Mouse (Mus musculus) MEL (cell line): ENCODE results near the gene Efna4. TPM values are rescaled to one million over a fixed set of nuclear protein-coding genes. Genes with fewer than 3 reads are reported as not detected.

Source experiments
- DNase-seq: peaks from one replicate; pipeline ENCODE4 v3.0.0; 2011; ENCODE audit warnings: low read depth, low spot score
- H3K27ac ChIP-seq: 2 replicates; pipeline ENCODE4 v1.5.1; 2012; ENCODE audit warnings: low read depth, mild to moderate bottlenecking, control low read depth, low read length, moderate library complexity; ENCODE audit not compliant: control insufficient read depth
- H3K27me3 ChIP-seq, 2 experiments: fragments of 150-350 bp in 1 of 2; sonication (generic) in 1 of 2; 2 replicates each; pipeline ENCODE4 v1.6.1; 2012; ENCODE audit warnings: low read length in 2 of 2, mild to moderate bottlenecking in 2 of 2, improper control_type of control experiment in 1 of 2, moderate library complexity in 1 of 2; ENCODE audit not compliant: insufficient read depth in 2 of 2, control insufficient read depth in 1 of 2
- H3K36me3 ChIP-seq, 2 experiments: 2 replicates each; pipeline ENCODE4 v1.6.1; 2012 to 2014; ENCODE audit warnings: low read length in 2 of 2, improper control_type of control experiment in 1 of 2, inconsistent platforms in 1 of 2, mild to moderate bottlenecking in 1 of 2; ENCODE audit not compliant: insufficient read depth in 2 of 2, control insufficient read depth in 1 of 2
- H3K4me1 ChIP-seq, 2 experiments: fragments of 150-350 bp in 1 of 2; sonication (generic) in 1 of 2; 2 replicates each; pipeline ENCODE4 v1.6.1; 2012; ENCODE audit warnings: low read length in 2 of 2, improper control_type of control experiment in 1 of 2, mild to moderate bottlenecking in 1 of 2; ENCODE audit not compliant: insufficient read depth in 2 of 2, control insufficient read depth in 1 of 2
- H3K4me3 ChIP-seq, 2 experiments: fragments of 150-350 bp in 1 of 2; sonication (generic) in 1 of 2; 2 replicates each; pipeline ENCODE4 v1.5.1; 2012; ENCODE audit warnings: low read depth in 2 of 2, low read length in 2 of 2, mild to moderate bottlenecking in 2 of 2, moderate library complexity in 2 of 2, control low read depth in 1 of 2, improper control_type of control experiment in 1 of 2; ENCODE audit not compliant: control insufficient read depth in 1 of 2, insufficient read depth in 1 of 2
- H3K79me2 ChIP-seq: 2 replicates; pipeline ENCODE4 v1.6.1; 2012; ENCODE audit warnings: mild to moderate bottlenecking, low read length, moderate library complexity; ENCODE audit not compliant: control insufficient read depth, poor library complexity, insufficient read depth
- H3K9ac ChIP-seq: 2 replicates; pipeline ENCODE4 v1.6.1; 2012; ENCODE audit warnings: low read depth, mild to moderate bottlenecking, control low read depth, low read length, moderate library complexity; ENCODE audit not compliant: control insufficient read depth, poor library complexity, severe bottlenecking
- H3K9me3 ChIP-seq: fragments of 150-350 bp; sonication (generic); replicated peaks from 2 replicates; pipeline ENCODE4 v1.6.1; 2012; ENCODE audit warnings: mild to moderate bottlenecking, low read length, improper control_type of control experiment, moderate library complexity; ENCODE audit not compliant: insufficient read depth
- CHD1 ChIP-seq: IDR thresholded peaks from 2 replicates; pipeline ENCODE4 v1.6.1; 2012; ENCODE audit warnings: low read depth, mild to moderate bottlenecking, inconsistent platforms, low read length, improper control_type of control experiment
- CTCF ChIP-seq, 3 experiments: IDR thresholded peaks in 2 of 3; conservative IDR thresholded peaks in 1 of 3; 2 replicates each; pipeline ENCODE4 v1.5.1; 2011 to 2012; ENCODE audit warnings: low read length in 3 of 3, low read depth in 2 of 3, mild to moderate bottlenecking in 2 of 3, improper control_type of control experiment in 1 of 3, inconsistent platforms in 1 of 3, mixed read lengths in 1 of 3, moderate library complexity in 1 of 3; ENCODE audit not compliant: control insufficient read depth in 1 of 3, insufficient read depth in 1 of 3, poor library complexity in 1 of 3, severe bottlenecking in 1 of 3
- HCFC1 ChIP-seq: IDR thresholded peaks from 2 replicates; pipeline ENCODE4 v1.6.1; 2012; ENCODE audit warnings: low read depth, mild to moderate bottlenecking, inconsistent platforms, low read length, improper control_type of control experiment, moderate library complexity
- KAT2A ChIP-seq: conservative IDR thresholded peaks from 2 replicates; pipeline ENCODE4 v1.6.1; 2012; ENCODE audit warnings: low read depth, low read length, improper control_type of control experiment, inconsistent platforms
- MAX ChIP-seq: IDR thresholded peaks from 2 replicates; pipeline ENCODE4 v1.6.1; 2011; ENCODE audit warnings: low read length, improper control_type of control experiment
- MYB ChIP-seq: IDR thresholded peaks from 2 replicates; pipeline ENCODE4 v1.6.1; 2011; ENCODE audit warnings: mild to moderate bottlenecking, low read depth, low read length, improper control_type of control experiment
- NELFE ChIP-seq: IDR thresholded peaks from 2 replicates; pipeline ENCODE4 v1.6.1; 2011; ENCODE audit warnings: low read depth, low read length, improper control_type of control experiment
- POLR2AphosphoS5 ChIP-seq: IDR thresholded peaks from 2 replicates; pipeline ENCODE4 v1.6.1; 2012; ENCODE audit warnings: low read depth, borderline replicate concordance, mild to moderate bottlenecking, inconsistent platforms, low read length, moderate library complexity, mixed read lengths
- TAL1 ChIP-seq: IDR thresholded peaks from 2 replicates; pipeline ENCODE4 v1.6.1; 2012; ENCODE audit warnings: mild to moderate bottlenecking, inconsistent platforms, low read length, moderate library complexity, mixed read lengths
- USF1 ChIP-seq: IDR thresholded peaks from 2 replicates; pipeline ENCODE4 v1.6.1; 2014; ENCODE audit warnings: low read depth, mild to moderate bottlenecking, inconsistent platforms, low read length, improper control_type of control experiment, moderate library complexity
- USF2 ChIP-seq, 2 experiments: IDR thresholded peaks; 2 replicates each; pipeline ENCODE4 v1.6.1; 2011 to 2012; ENCODE audit warnings: improper control_type of control experiment in 2 of 2, low read length in 2 of 2, borderline replicate concordance in 1 of 2, inconsistent platforms in 1 of 2, low read depth in 1 of 2, mild to moderate bottlenecking in 1 of 2; ENCODE audit not compliant: insufficient read depth in 1 of 2
- ZC3H11A ChIP-seq: IDR thresholded peaks from 2 replicates; pipeline ENCODE4 v1.6.1; 2012; ENCODE audit warnings: low read depth, mild to moderate bottlenecking, inconsistent platforms, low read length, improper control_type of control experiment
- ZKSCAN1 ChIP-seq: IDR thresholded peaks from 2 replicates; pipeline ENCODE4 v1.6.1; 2012; ENCODE audit warnings: low read depth, mild to moderate bottlenecking, inconsistent platforms, low read length, improper control_type of control experiment, moderate library complexity
- ZNF384 ChIP-seq: IDR thresholded peaks from 2 replicates; pipeline ENCODE4 v1.6.1; 2012; ENCODE audit warnings: low read depth, mild to moderate bottlenecking, inconsistent platforms, low read length, improper control_type of control experiment
- polyA plus RNA-seq, 2 experiments: library from polyadenylated mRNA; stranded (reverse) in 1 of 2; unstranded in 1 of 2; fragments of >175 nt in 1 of 2; fragments of >200 nt in 1 of 2; gene quantifications; 2 replicates each; pipeline versions ENCODE4 v1.2.1 to v1.2.4; 2012; ENCODE audit warnings: low replicate concordance in 2 of 2, low read depth in 1 of 2; ENCODE audit not compliant: insufficient read length in 2 of 2, insufficient read depth in 1 of 2, missing spikeins in 1 of 2
- total RNA-seq: library from RNA; depleted of rRNA; stranded (reverse); fragments of 300-350 nt; gene quantifications from 2 replicates; pipeline ENCODE4 v1.2.3, GENCODE M21; 2012

Gene Efna4
- total and polyA plus RNA-seq, 3 experiments = 1.9 to 4.5 TPM; not detected in 1

DNA sequence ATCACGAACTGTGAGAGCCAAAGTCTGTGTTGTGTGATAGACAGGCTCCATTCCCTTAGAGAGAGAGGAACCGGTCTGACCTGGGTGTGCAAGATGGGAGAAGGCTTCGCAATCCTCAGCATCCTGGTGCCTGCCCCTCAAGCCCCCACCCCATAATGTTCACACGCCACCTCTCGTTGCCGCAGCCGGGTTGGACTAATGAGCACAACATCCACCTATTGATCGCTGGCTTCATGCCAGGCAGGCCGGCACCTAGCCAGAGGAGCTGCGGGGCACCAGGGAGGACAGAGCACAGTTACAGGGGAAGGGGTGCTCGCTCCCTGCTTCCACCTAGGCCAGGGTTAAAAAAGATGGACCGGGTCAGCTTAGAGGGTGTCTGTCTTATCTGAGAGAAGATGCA, 5.4 kb downstream of the Efna4 start:
- Histone ChIP-seq H3K36me3 (peaks cover 0 to 12% of the 10 kb centered on the region in 2 experiments; a peak in 2 of 4 replicates), H3K4me3 (no peak overlapping the region), H3K27me3 (peaks cover 7 to 8% of the 10 kb centered on the region in 2 experiments; a peak in 2 of 4 replicates), H3K9me3 (no peaks in the 10 kb centered on the region), H3K9ac (no peak overlapping the region), H3K27ac (no peak overlapping the region), H3K4me1 (peaks cover 7 to 23% of the 10 kb centered on the region in 2 experiments), H3K79me2 (no peaks in the 10 kb centered on the region; the same call in 1 of the 2 replicates)
- no peak for DNase-seq
- no peak for TF ChIP-seq TAL1
- TF ChIP-seq CTCF (IDR thresholded peaks at IDR 0.05 in 2 of 3, conservative IDR thresholded peaks at IDR 0.05 in 1 of 3; ENCODE audit: control insufficient read depth in 1 of 3, insufficient read depth in 1 of 3, low read depth in 2 of 3, low read length in 3 of 3, poor library complexity in 1 of 3, severe bottlenecking in 1 of 3) = no peak
- no peak for TF ChIP-seq NELFE
- no peak for TF ChIP-seq CHD1
- TF ChIP-seq ZC3H11A = no peak
- no peak for TF ChIP-seq POLR2AphosphoS5
- TF ChIP-seq KAT2A = no peak
- TF ChIP-seq, all 39 proteins: peak for 0

DNA sequence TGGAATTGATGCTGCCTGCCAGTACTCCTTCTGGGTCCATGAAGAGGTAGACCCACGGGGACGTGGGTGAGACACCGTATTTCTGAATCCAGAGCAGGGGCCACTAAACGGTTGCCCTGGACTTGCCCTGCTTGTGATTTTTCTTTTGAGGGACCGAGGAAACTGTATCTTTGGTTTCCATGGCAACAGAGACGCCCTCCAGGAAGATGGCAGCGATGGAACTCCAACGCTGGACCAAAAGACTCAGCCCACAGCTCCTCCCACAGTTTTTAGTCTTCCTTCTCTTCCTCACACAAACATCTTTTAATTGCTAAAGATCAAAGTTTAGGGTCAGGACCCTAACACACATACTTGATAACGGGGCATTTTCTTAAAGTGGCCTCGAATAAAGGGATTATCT, 5.8 kb downstream of the Efna4 start:
- TF ChIP-seq HCFC1 (no peak), POLR2AphosphoS5 (no peak), MYB (no peak), ZNF384 (no peak), CTCF (IDR thresholded peaks at IDR 0.05 in 2 of 3, conservative IDR thresholded peaks at IDR 0.05 in 1 of 3; ENCODE audit: control insufficient read depth in 1 of 3, insufficient read depth in 1 of 3, low read depth in 2 of 3, low read length in 3 of 3, poor library complexity in 1 of 3, severe bottlenecking in 1 of 3) (no peak), USF1 (no peak), USF2 (IDR thresholded peaks at IDR 0.05; ENCODE audit: borderline replicate concordance in 1 of 2, insufficient read depth in 1 of 2, low read depth in 1 of 2, low read length in 2 of 2) (no peak), CHD1 (no peak)
- TF ChIP-seq, all 39 proteins: peak for 0
- Histone ChIP-seq H3K79me2 (no peaks in the 10 kb centered on the region), H3K9me3 (no peaks in the 10 kb centered on the region), H3K36me3 (peaks cover 0 to 12% of the 10 kb centered on the region in 2 experiments; a peak in 2 of 4 replicates), H3K27me3 (peaks cover 7 to 8% of the 10 kb centered on the region in 2 experiments; a peak in 2 of 4 replicates), H3K9ac (no peak overlapping the region), H3K27ac (no peak overlapping the region), H3K4me1 (peaks cover 7 to 21% of the 10 kb centered on the region in 2 experiments), H3K4me3 (no peak overlapping the region)
- DNase-seq = no peak

DNA sequence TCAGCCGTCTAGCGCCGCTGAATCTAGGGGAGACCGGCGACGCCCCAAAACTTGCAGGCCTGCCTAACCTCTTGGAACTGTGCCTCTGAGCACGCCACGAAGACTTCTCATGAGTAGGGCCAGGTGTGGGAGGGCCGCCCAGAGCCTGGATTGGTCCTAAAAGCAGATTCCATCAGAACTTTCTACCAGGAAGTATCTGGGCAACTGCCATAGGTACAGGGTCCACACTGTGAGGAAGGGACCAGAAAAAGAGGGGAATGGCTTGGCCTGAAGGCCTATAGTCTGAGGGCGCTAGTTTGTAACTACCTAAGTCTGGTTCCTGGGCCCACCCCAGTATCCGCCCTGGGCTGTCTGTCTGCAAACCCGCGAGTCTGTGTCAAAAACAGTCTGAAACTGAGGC, 6.3 kb downstream of the Efna4 start:
- TF ChIP-seq ZKSCAN1 (no peak), USF2 (IDR thresholded peaks at IDR 0.05; ENCODE audit: borderline replicate concordance in 1 of 2, insufficient read depth in 1 of 2, low read depth in 1 of 2, low read length in 2 of 2) (no peak), MAX (no peak)
- Histone ChIP-seq H3K9ac (no peak overlapping the region), H3K36me3 (peaks cover 0 to 7% of the 10 kb centered on the region in 2 experiments; a peak in 2 of 4 replicates), H3K9me3 (no peaks in the 10 kb centered on the region), H3K4me1 (peaks cover 3 to 16% of the 10 kb centered on the region in 2 experiments; a peak in 3 of 4 replicates), H3K79me2 (no peaks in the 10 kb centered on the region), H3K27me3 (peaks cover 7 to 8% of the 10 kb centered on the region in 2 experiments; a peak in 2 of 4 replicates), H3K4me3 (no peak overlapping the region), H3K27ac (no peak overlapping the region)
- DNase-seq = peak; percentile 50
